Mouse (Mus musculus) MEL (cell line): ENCODE results near the gene Mecom. TPM values are rescaled to one million over a fixed set of nuclear protein-coding genes. Genes with fewer than 3 reads are reported as not detected.

Experiments used
- DNase-seq: peaks from one replicate; pipeline ENCODE4 v3.0.0; 2011; ENCODE audit warnings: low read depth, low spot score
- H3K27ac ChIP-seq: 2 replicates; pipeline ENCODE4 v1.5.1; 2012; ENCODE audit warnings: low read depth, mild to moderate bottlenecking, control low read depth, low read length, moderate library complexity; ENCODE audit not compliant: control insufficient read depth
- H3K27me3 ChIP-seq, 2 experiments: fragments of 150-350 bp in 1 of 2; sonication (generic) in 1 of 2; 2 replicates each; pipeline ENCODE4 v1.6.1; 2012; ENCODE audit warnings: low read length in 2 of 2, mild to moderate bottlenecking in 2 of 2, improper control_type of control experiment in 1 of 2, moderate library complexity in 1 of 2; ENCODE audit not compliant: insufficient read depth in 2 of 2, control insufficient read depth in 1 of 2
- H3K36me3 ChIP-seq, 2 experiments: 2 replicates each; pipeline ENCODE4 v1.6.1; 2012 to 2014; ENCODE audit warnings: low read length in 2 of 2, improper control_type of control experiment in 1 of 2, inconsistent platforms in 1 of 2, mild to moderate bottlenecking in 1 of 2; ENCODE audit not compliant: insufficient read depth in 2 of 2, control insufficient read depth in 1 of 2
- H3K4me1 ChIP-seq, 2 experiments: fragments of 150-350 bp in 1 of 2; sonication (generic) in 1 of 2; 2 replicates each; pipeline ENCODE4 v1.6.1; 2012; ENCODE audit warnings: low read length in 2 of 2, improper control_type of control experiment in 1 of 2, mild to moderate bottlenecking in 1 of 2; ENCODE audit not compliant: insufficient read depth in 2 of 2, control insufficient read depth in 1 of 2
- H3K4me3 ChIP-seq, 2 experiments: fragments of 150-350 bp in 1 of 2; sonication (generic) in 1 of 2; 2 replicates each; pipeline ENCODE4 v1.5.1; 2012; ENCODE audit warnings: low read depth in 2 of 2, low read length in 2 of 2, mild to moderate bottlenecking in 2 of 2, moderate library complexity in 2 of 2, control low read depth in 1 of 2, improper control_type of control experiment in 1 of 2; ENCODE audit not compliant: control insufficient read depth in 1 of 2, insufficient read depth in 1 of 2
- H3K79me2 ChIP-seq: 2 replicates; pipeline ENCODE4 v1.6.1; 2012; ENCODE audit warnings: mild to moderate bottlenecking, low read length, moderate library complexity; ENCODE audit not compliant: control insufficient read depth, poor library complexity, insufficient read depth
- H3K9ac ChIP-seq: 2 replicates; pipeline ENCODE4 v1.6.1; 2012; ENCODE audit warnings: low read depth, mild to moderate bottlenecking, control low read depth, low read length, moderate library complexity; ENCODE audit not compliant: control insufficient read depth, poor library complexity, severe bottlenecking
- H3K9me3 ChIP-seq: fragments of 150-350 bp; sonication (generic); replicated peaks from 2 replicates; pipeline ENCODE4 v1.6.1; 2012; ENCODE audit warnings: mild to moderate bottlenecking, low read length, improper control_type of control experiment, moderate library complexity; ENCODE audit not compliant: insufficient read depth
- CHD1 ChIP-seq: IDR thresholded peaks from 2 replicates; pipeline ENCODE4 v1.6.1; 2012; ENCODE audit warnings: low read depth, mild to moderate bottlenecking, inconsistent platforms, low read length, improper control_type of control experiment
- CTCF ChIP-seq, 3 experiments: IDR thresholded peaks in 2 of 3; conservative IDR thresholded peaks in 1 of 3; 2 replicates each; pipeline ENCODE4 v1.5.1; 2011 to 2012; ENCODE audit warnings: low read length in 3 of 3, low read depth in 2 of 3, mild to moderate bottlenecking in 2 of 3, improper control_type of control experiment in 1 of 3, inconsistent platforms in 1 of 3, mixed read lengths in 1 of 3, moderate library complexity in 1 of 3; ENCODE audit not compliant: control insufficient read depth in 1 of 3, insufficient read depth in 1 of 3, poor library complexity in 1 of 3, severe bottlenecking in 1 of 3
- EP300 ChIP-seq, 2 experiments: IDR thresholded peaks; 2 replicates each; pipeline ENCODE4 v1.6.1; 2011; ENCODE audit warnings: improper control_type of control experiment in 2 of 2, low read length in 2 of 2, low read depth in 1 of 2, mild to moderate bottlenecking in 1 of 2
- HCFC1 ChIP-seq: IDR thresholded peaks from 2 replicates; pipeline ENCODE4 v1.6.1; 2012; ENCODE audit warnings: low read depth, mild to moderate bottlenecking, inconsistent platforms, low read length, improper control_type of control experiment, moderate library complexity
- JUND ChIP-seq: IDR thresholded peaks from 2 replicates; pipeline ENCODE4 v1.6.1; 2011; ENCODE audit warnings: low read depth, mild to moderate bottlenecking, improper control_type of control experiment, low read length
- MAX ChIP-seq: IDR thresholded peaks from 2 replicates; pipeline ENCODE4 v1.6.1; 2011; ENCODE audit warnings: low read length, improper control_type of control experiment
- MEF2A ChIP-seq: IDR thresholded peaks from 2 replicates; pipeline ENCODE4 v1.6.1; 2014; ENCODE audit warnings: low read depth, mild to moderate bottlenecking, inconsistent platforms, low read length, improper control_type of control experiment; ENCODE audit not compliant: poor library complexity, insufficient replicate concordance, severe bottlenecking; ENCODE audit errors: extremely low read depth
- MYC ChIP-seq: IDR thresholded peaks from 2 replicates; pipeline ENCODE4 v1.6.1; 2011; ENCODE audit warnings: low read depth, mild to moderate bottlenecking, low read length, improper control_type of control experiment, moderate library complexity
- NELFE ChIP-seq: IDR thresholded peaks from 2 replicates; pipeline ENCODE4 v1.6.1; 2011; ENCODE audit warnings: low read depth, low read length, improper control_type of control experiment
- NRF1 ChIP-seq: IDR thresholded peaks from 2 replicates; pipeline ENCODE4 v1.6.1; 2014; ENCODE audit warnings: low read depth, mild to moderate bottlenecking, inconsistent platforms, low read length, improper control_type of control experiment, moderate library complexity; ENCODE audit not compliant: poor library complexity, insufficient read depth, severe bottlenecking
- POLR2AphosphoS2 ChIP-seq: IDR thresholded peaks from 2 replicates; pipeline ENCODE4 v1.6.1; 2011; ENCODE audit warnings: low read length, improper control_type of control experiment
- RAD21 ChIP-seq: IDR thresholded peaks from 2 replicates; pipeline ENCODE4 v1.6.1; 2011; ENCODE audit warnings: mild to moderate bottlenecking, low read depth, low read length, improper control_type of control experiment
- SIN3A ChIP-seq: IDR thresholded peaks from 2 replicates; pipeline ENCODE4 v1.6.1; 2012; ENCODE audit warnings: low read length, improper control_type of control experiment, inconsistent platforms
- SMC3 ChIP-seq: IDR thresholded peaks from 2 replicates; pipeline ENCODE4 v1.6.1; 2011; ENCODE audit warnings: low read depth, low read length, improper control_type of control experiment
- TBP ChIP-seq: IDR thresholded peaks from 2 replicates; pipeline ENCODE4 v1.8.0; 2011; ENCODE audit warnings: low read depth, low read length, improper control_type of control experiment
- TCF12 ChIP-seq: IDR thresholded peaks from 2 replicates; pipeline ENCODE4 v1.6.1; 2014; ENCODE audit warnings: low read depth, mild to moderate bottlenecking, inconsistent platforms, low read length, improper control_type of control experiment, moderate library complexity
- UBTF ChIP-seq: IDR thresholded peaks from 2 replicates; pipeline ENCODE4 v1.6.1; 2012; ENCODE audit warnings: low read depth, mild to moderate bottlenecking, inconsistent platforms, low read length, improper control_type of control experiment, moderate library complexity, borderline replicate concordance; ENCODE audit not compliant: insufficient read depth
- USF2 ChIP-seq, 2 experiments: IDR thresholded peaks; 2 replicates each; pipeline ENCODE4 v1.6.1; 2011 to 2012; ENCODE audit warnings: improper control_type of control experiment in 2 of 2, low read length in 2 of 2, borderline replicate concordance in 1 of 2, inconsistent platforms in 1 of 2, low read depth in 1 of 2, mild to moderate bottlenecking in 1 of 2; ENCODE audit not compliant: insufficient read depth in 1 of 2
- ZNF384 ChIP-seq: IDR thresholded peaks from 2 replicates; pipeline ENCODE4 v1.6.1; 2012; ENCODE audit warnings: low read depth, mild to moderate bottlenecking, inconsistent platforms, low read length, improper control_type of control experiment
- polyA plus RNA-seq, 2 experiments: library from polyadenylated mRNA; stranded (reverse) in 1 of 2; unstranded in 1 of 2; fragments of >175 nt in 1 of 2; fragments of >200 nt in 1 of 2; gene quantifications; 2 replicates each; pipeline versions ENCODE4 v1.2.1 to v1.2.4; 2012; ENCODE audit warnings: low replicate concordance in 2 of 2, low read depth in 1 of 2; ENCODE audit not compliant: insufficient read length in 2 of 2, insufficient read depth in 1 of 2, missing spikeins in 1 of 2
- total RNA-seq: library from RNA; depleted of rRNA; stranded (reverse); fragments of 300-350 nt; gene quantifications from 2 replicates; pipeline ENCODE4 v1.2.3, GENCODE M21; 2012

Gene Mecom
- total and polyA plus RNA-seq, 3 experiments = 0.04 TPM; not detected in 2

DNA sequence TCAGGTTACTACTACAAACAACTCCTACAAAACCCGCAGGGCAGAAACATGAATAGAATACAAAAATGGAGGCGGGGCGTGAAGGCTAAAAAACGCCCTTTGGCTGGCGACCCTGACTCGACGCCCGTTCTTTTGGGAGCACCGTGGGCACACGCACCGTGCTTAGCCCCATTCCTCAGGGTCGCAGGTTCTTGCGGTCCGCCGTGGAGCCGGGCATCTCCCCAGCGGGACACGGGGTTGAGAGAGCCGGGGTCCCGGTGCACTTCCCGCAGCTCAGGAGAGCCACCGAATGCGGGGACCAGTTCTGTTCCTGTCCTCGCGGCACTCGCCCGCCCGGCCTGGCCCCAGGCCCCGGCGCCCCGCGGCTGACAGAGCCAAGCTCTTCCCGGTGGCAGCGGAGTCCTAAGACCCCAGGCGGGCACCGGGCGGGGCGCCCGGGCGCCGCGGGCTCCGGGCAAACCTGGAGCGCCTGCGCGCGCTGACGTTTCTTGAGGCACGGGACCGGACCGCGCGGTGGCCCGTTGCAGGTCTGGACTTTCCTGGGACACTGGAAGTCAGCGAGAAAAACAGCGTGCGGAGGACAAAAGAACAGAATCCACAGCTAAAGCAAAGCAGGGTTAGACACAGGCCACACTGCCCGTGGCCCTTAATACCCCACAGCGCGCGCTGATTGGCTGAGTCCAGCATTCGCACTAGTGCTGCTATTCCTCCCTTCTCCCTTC, 47.5 kb upstream of the Mecom start (continued):
- no peak for TF ChIP-seq CHD1
- peak; percentile 60; the same call in 1 of the 2 replicates for TF ChIP-seq TBP
- no peak for TF ChIP-seq RAD21

DNA sequence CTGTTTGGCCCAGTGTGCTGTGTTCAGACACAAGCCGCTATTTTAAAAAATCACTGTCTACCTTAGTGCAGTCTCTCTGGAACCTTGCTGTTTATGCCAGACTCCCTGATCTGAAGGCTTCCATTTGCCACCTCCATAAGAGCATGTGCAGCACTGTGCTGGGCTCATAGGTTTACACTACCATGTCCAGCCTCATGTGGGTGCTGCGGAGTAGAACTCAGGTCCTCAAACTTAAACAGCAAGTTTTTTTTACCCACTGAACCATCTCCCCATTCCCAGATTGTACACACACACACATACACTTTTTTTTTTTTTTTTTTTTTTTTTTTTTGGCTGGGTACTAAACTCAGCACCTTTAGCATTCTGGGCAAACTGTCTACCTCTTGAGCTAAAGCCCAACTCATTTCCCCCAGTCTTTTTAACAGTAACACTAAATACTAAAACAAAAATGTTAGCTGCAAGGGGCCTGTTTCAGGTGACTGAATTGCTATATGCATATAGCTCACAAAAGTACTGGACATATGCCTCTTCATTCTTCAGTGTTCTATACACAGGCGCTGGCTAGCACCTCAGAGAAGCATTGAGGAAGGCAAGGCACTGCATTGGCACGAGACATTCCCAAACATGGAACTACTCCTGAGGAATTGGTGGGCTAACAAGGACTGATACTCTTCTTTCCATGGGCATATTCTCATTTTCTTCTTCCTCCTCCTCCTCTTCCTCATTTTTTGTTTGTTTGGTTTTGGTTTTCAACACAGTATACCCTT, 46.1 kb upstream of the Mecom start:
- H3K9me3 ChIP-seq = no peaks in the 10 kb centered on the region
- TF ChIP-seq JUND (no peak), MEF2A (no peak), TBP (no peak), CTCF (IDR thresholded peaks at IDR 0.05 in 2 of 3, conservative IDR thresholded peaks at IDR 0.05 in 1 of 3; ENCODE audit: control insufficient read depth in 1 of 3, insufficient read depth in 1 of 3, low read depth in 2 of 3, low read length in 3 of 3, poor library complexity in 1 of 3, severe bottlenecking in 1 of 3) (peak; percentile 37 to 54 (median 45); a peak in 5 of 6 replicates), RAD21 (peak; percentile 31), SMC3 (peak; percentile 52), MAX (peak; percentile 32; the same call in 1 of the 2 replicates), MYC (peak; percentile 56; the same call in 1 of the 2 replicates), TCF12 (no peak), HCFC1 (0 out of 2 replicates have a peak, but pooled peaks have one; percentile 19), SIN3A (peak; percentile 34; the same call in 1 of the 2 replicates), USF2 (IDR thresholded peaks at IDR 0.05; ENCODE audit: borderline replicate concordance in 1 of 2, insufficient read depth in 1 of 2, low read depth in 1 of 2, low read length in 2 of 2) (no peak), UBTF (no peak), NRF1 (peak; percentile 46; the same call in 1 of the 2 replicates), ZNF384 (peak; percentile 89), CHD1 (no peak), POLR2AphosphoS2 (no peak), EP300 (IDR thresholded peaks at IDR 0.05; ENCODE audit: low read depth in 1 of 2, low read length in 2 of 2) (no peak), NELFE (no peak)
- peak; percentile 87 for DNase-seq

More for the DNA sequence above, 46.1 kb upstream of the Mecom start:
- H3K4me3 ChIP-seq = no peak overlapping the region
- peaks cover 3 to 11% of the 10 kb centered on the region in 2 experiments; a peak in 3 of 4 replicates for H3K4me1 ChIP-seq
- no peak overlapping the region for H3K27ac ChIP-seq
- no peak overlapping the region for H3K9ac ChIP-seq
- no peaks in the 10 kb centered on the region for H3K27me3 ChIP-seq
- peaks cover 4% of the 10 kb centered on the region; the same call in 1 of the 2 replicates for H3K79me2 ChIP-seq
- peaks cover 0 to 10% of the 10 kb centered on the region in 2 experiments; a peak in 2 of 4 replicates for H3K36me3 ChIP-seq
